ENCODE assay signal across 8 mouse cellular contexts in genomic region chr13:57907428-57908265, GRCm38 (mm10). TPM values are rescaled to one million over a fixed set of nuclear protein-coding genes. Genes with fewer than 3 reads are reported as not detected.
DNase-seq lines count a peak whose midpoint lies in the region; ATAC-seq lines count a peak whose summit lies in the region.
"Had no signal": no experiment of that assay in that cellular context is flagged by ENCODE, and none has a peak within 500 bp of the region (broad histone marks: within the 10 kb centered on the region; RNA-seq: fewer than 3 reads in every experiment).

No protein-coding gene starts in this region.

- peak overlapping the region; percentile 64 for H3K9ac ChIP-seq in neural tube, embryonic 11.5 days (ENCODE audit: low read length)
- peak overlapping the region; percentile 49 for H3K9ac ChIP-seq in embryonic facial prominence, embryonic 13.5 days
- 0 out of 2 replicates have a peak overlapping the region, but pooled peaks have one; percentile 19 for H3K9ac ChIP-seq in limb, embryonic 11.5 days (ENCODE audit: low read length)
- no peak overlapping the region for H3K9ac ChIP-seq in stomach, embryonic 15.5 days

- 2% methylated on average over 60 of the region's 60 CpGs for WGBS in neural tube, embryonic 11.5 days
- 1% methylated on average over 60 of the region's 60 CpGs for WGBS in embryonic facial prominence, embryonic 13.5 days
- 2% methylated on average over 60 of the region's 60 CpGs for WGBS in limb, embryonic 11.5 days
- WGBS in stomach, embryonic 15.5 days, result 2% methylated on average over 60 of the region's 60 CpGs

- H3K4me1 ChIP-seq in neural tube, embryonic 11.5 days (ENCODE audit: control insufficient read depth, insufficient read depth, low read length), result peaks cover 5% of the 10 kb centered on the region; the same call in 1 of the 2 replicates
- H3K4me1 ChIP-seq in embryonic facial prominence, embryonic 13.5 days, result peaks cover 17% of the 10 kb centered on the region
- 0 out of 2 replicates have a peak, but pooled peaks cover 4% of the 10 kb centered on the region for H3K4me1 ChIP-seq in limb, embryonic 11.5 days (ENCODE audit: control insufficient read depth, insufficient read depth, low read length)
- H3K4me1 ChIP-seq in stomach, embryonic 15.5 days, result peaks cover 7% of the 10 kb centered on the region; the same call in 1 of the 2 replicates

- no peaks in the 10 kb centered on the region for H3K9me3 ChIP-seq in neural tube, embryonic 11.5 days (ENCODE audit: control insufficient read depth, low read length)
- H3K9me3 ChIP-seq in embryonic facial prominence, embryonic 13.5 days, result no peaks in the 10 kb centered on the region
- H3K9me3 ChIP-seq in limb, embryonic 11.5 days (ENCODE audit: control insufficient read depth, low read length), result no peaks in the 10 kb centered on the region
- H3K9me3 ChIP-seq in stomach, embryonic 15.5 days, result no peaks in the 10 kb centered on the region

- no peaks in the 10 kb centered on the region for H3K36me3 ChIP-seq in neural tube, embryonic 11.5 days (ENCODE audit: control insufficient read depth, insufficient read depth, low read length)
- H3K36me3 ChIP-seq in embryonic facial prominence, embryonic 13.5 days, result no peaks in the 10 kb centered on the region
- no peaks in the 10 kb centered on the region for H3K36me3 ChIP-seq in limb, embryonic 11.5 days (ENCODE audit: control insufficient read depth, insufficient read depth, low read length)
- no peaks in the 10 kb centered on the region for H3K36me3 ChIP-seq in stomach, embryonic 15.5 days

- H3K4me3 ChIP-seq in neural tube, embryonic 11.5 days (ENCODE audit: low read depth, low read length), result peak overlapping the region; percentile 49
- peak overlapping the region; percentile 45 for H3K4me3 ChIP-seq in embryonic facial prominence, embryonic 13.5 days
- peak overlapping the region; percentile 31 for H3K4me3 ChIP-seq in limb, embryonic 11.5 days (ENCODE audit: low read depth, low read length)
- peak overlapping the region; percentile 38 for H3K4me3 ChIP-seq in stomach, embryonic 15.5 days (replicated peaks)

- no peak for DNase-seq in neural tube, embryonic 11.5 days (ENCODE audit: low spot score)
- no peak for DNase-seq in neural tube, embryonic 10.5 days (ENCODE audit: extremely low spot score, low spot score)
- peak; percentile 32 for DNase-seq in limb, embryonic 11.5 days (ENCODE audit: low spot score)
- DNase-seq in ovary, postnatal 10 days (ENCODE audit: low spot score), result no peak
- DNase-seq in kidney, adult 8-10 months, result no peak

- H3K4me2 ChIP-seq in neural tube, embryonic 11.5 days (ENCODE audit: low read depth), result peak overlapping the region; percentile 86
- H3K4me2 ChIP-seq in embryonic facial prominence, embryonic 13.5 days, result peak overlapping the region; percentile 76
- H3K4me2 ChIP-seq in limb, embryonic 11.5 days (ENCODE audit: low read depth, severe bottlenecking), result peak overlapping the region; percentile 79
- peak overlapping the region; percentile 75 for H3K4me2 ChIP-seq in stomach, embryonic 15.5 days

- H3K27ac ChIP-seq in neural tube, embryonic 11.5 days (ENCODE audit: low read depth, low read length), result 0 out of 2 replicates have a peak overlapping the region, but pooled peaks have one; percentile 27
- H3K27ac ChIP-seq in embryonic facial prominence, embryonic 13.5 days, result no peak overlapping the region
- H3K27ac ChIP-seq in limb, embryonic 11.5 days (replicated peaks; ENCODE audit: low read depth, low read length), result no peak overlapping the region
- no peak overlapping the region for H3K27ac ChIP-seq in stomach, embryonic 15.5 days
- H3K27ac ChIP-seq: macrophage had no signal

- H3K27me3 ChIP-seq in neural tube, embryonic 11.5 days (ENCODE audit: control insufficient read depth, insufficient read depth, low read length), result peaks cover 17% of the 10 kb centered on the region
- peaks cover 43% of the 10 kb centered on the region for H3K27me3 ChIP-seq in embryonic facial prominence, embryonic 13.5 days
- H3K27me3 ChIP-seq in limb, embryonic 11.5 days (ENCODE audit: control insufficient read depth, insufficient read depth, low read length), result peaks cover 20% of the 10 kb centered on the region
- H3K27me3 ChIP-seq in stomach, embryonic 15.5 days (replicated peaks), result peaks cover 17% of the 10 kb centered on the region

- ATAC-seq in neural tube, embryonic 11.5 days (ENCODE audit: insufficient read depth, low FRiP score, low TSS enrichment), result peak; percentile 55; the same call in 1 of the 2 replicates
- ATAC-seq in embryonic facial prominence, embryonic 13.5 days (ENCODE audit: insufficient number of reproducible peaks, insufficient read depth, low FRiP score, low TSS enrichment, low read depth), result no peak
- no peak for ATAC-seq in limb, embryonic 11.5 days (ENCODE audit: insufficient number of reproducible peaks, low FRiP score, low TSS enrichment, low read depth)
- no peak for ATAC-seq in stomach, embryonic 15.5 days (ENCODE audit: insufficient read depth, low FRiP score, low read depth)

RNA-seq across cellular contexts. Expression of gene Spock1, which starts 0.5 kb away (rescaled TPM):
- polyA plus RNA-seq in neural tube, embryonic 11.5 days (2014; fragmentation: Nextera tagmentation; extraction: Ambion mirVana), result 20.2 and 23.3 TPM in 2 replicates
- 12.0 and 13.1 TPM in 2 replicates for polyA plus RNA-seq in embryonic facial prominence, embryonic 13.5 days (2015; fragmentation: Nextera tagmentation; extraction: Ambion mirVana)
- polyA plus RNA-seq in limb, embryonic 11.5 days (2014; fragmentation: Nextera tagmentation; extraction: Ambion mirVana), result 1.2 TPM in 2 replicates
- polyA plus RNA-seq in stomach, embryonic 15.5 days (2015; fragmentation: Nextera tagmentation; extraction: Ambion mirVana), result 3.7 and 6.1 TPM in 2 replicates
- polyA plus RNA-seq: macrophage had no signal
